Mouse (Mus musculus) heart, postnatal 0 days (tissue): Measurements from ENCODE around the gene Rps3.
"Not testable (repeated sequence)": the region's sequence is repeated elsewhere in the genome, so short reads cannot be mapped to it uniquely, and the experiment has no call there.

Experiments used
- CTCF ChIP-seq: IDR thresholded peaks from 2 replicates; pipeline ENCODE4 v1.5.1; 2016; ENCODE audit warnings: antibody characterized with exemption, control low read depth, low read depth
- EP300 ChIP-seq: IDR thresholded peaks from 2 replicates; pipeline ENCODE4 v1.6.1; 2016; ENCODE audit warnings: antibody characterized with exemption, low read depth

GRCm38 (mm10) chr7:99508187-99508586, 24.6 kb upstream of the Rps3 start:
- TF ChIP-seq CTCF, EP300: not testable (repeated sequence)
